Mouse (Mus musculus): ENCODE data around the gene Efcab7.

The Efcab7 gene

GRCm38 (mm10) chr4:99945011-99945410 lies 116.0 kb downstream of the Efcab7 start:
- DNase-seq = no peak

- no peak for DNase-seq
These were observed 117.5 kb downstream of the Efcab7 start for GRCm38 (mm10) chr4:99946516-99946915.

DNA sequence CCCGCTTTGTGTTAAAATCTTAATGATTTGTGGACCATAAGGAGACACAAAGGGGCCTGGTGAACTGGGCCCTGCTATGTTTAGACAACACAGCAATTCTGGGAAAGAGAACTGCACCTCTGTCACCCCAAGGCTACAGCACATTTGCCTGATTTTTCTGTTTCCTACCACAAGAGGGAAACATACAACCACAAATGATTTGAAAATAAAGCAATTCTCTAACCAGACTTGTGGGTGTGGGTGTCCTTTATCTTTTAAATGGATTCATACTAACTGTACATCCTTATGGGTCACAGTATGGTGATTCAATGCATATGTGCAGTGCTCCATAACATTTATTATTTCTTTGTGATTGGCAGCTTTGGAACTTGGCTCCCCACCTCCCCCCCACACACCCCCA lies 118.2 kb downstream of the Efcab7 start:
- DNase-seq = no peak

DNA sequence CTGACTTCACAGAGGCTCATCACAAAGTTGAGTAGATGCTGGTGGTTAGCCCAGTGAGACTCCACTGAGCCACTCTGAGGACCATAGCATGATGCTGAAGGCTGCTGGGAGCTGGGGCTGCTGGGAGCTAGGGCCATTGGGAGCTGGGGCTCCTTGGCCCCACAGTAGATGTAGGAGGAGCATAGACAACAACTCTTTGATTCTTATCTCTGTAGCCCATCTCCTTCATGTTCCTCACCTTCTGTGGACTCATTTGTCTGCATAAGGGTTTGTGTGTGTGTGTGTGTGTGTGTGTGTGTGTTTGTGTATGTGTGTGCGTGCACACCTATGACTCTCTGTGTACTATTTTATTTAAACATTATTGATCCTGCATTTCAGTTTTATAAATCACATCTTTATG lies 118.9 kb downstream of the Efcab7 start:
- DNase-seq = no peak

- DNase-seq = no peak
These were observed 124.9 kb downstream of the Efcab7 start for GRCm38 (mm10) chr4:99953904-99954303.

- DNase-seq = no peak
These were observed 126.4 kb downstream of the Efcab7 start for GRCm38 (mm10) chr4:99955396-99955795.

GRCm38 (mm10) chr4:99957186-99957585 lies 128.2 kb downstream of the Efcab7 start:
- DNase-seq = no peak

GRCm38 (mm10) chr4:99958084-99958815 lies 129.3 kb downstream of the Efcab7 start:
- DNase-seq = no peak

DNA sequence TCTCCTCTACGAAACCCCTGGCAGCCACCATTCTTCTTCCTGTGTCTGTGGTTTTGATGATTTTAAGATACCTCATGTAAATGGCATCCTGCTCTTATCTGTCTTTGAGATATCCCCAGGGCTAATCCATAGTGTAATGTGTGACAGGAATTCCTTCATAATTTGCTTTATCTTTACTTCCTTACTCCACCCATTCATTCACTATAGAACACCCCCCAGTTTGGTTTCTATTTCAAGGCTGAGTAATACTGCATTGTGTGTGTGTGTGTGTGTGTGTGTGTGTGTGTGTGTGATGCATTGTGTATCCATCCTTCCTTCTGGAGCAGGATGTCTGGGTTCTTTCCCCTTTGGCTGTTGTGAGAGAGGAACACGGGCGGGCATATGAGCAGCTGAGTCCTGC lies 130.3 kb downstream of the Efcab7 start:
- DNase-seq = no peak

Data from right cerebral cortex, adult 18-20 months (tissue).